Comparison of ENCODE assay signal across 8 mouse cellular contexts in the genomic region with DNA sequence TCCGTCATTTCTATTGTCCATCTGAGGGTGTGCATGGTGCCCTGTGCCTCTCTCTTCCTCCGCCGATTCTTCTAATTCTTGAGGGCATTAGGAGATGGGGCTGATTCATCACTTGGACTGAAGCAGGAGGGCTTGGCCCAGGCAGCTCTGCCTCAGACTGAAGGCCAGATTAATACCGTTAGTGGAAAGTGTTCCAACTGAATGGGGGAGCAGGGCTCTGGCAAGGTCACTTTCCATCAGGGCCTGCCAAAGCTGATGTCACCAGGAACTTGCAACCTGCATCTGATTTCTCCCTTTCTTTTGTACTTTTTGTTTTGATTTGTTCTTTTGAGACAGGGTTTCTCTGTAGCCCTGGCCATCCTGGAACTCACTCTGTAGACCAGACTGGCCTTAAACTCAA.
DNase-seq lines count a peak whose midpoint lies in the region.

No protein-coding gene starts in this region.

- peak; percentile 64 for DNase-seq in urinary bladder, postnatal 14 days (ENCODE audit: low spot score)
- no peak for DNase-seq in urinary bladder, adult 2 months (ENCODE audit: low spot score)
- DNase-seq in fibroblast of lung, adult 2 months (ENCODE audit: low read depth): peak; percentile 82
- DNase-seq in heart, postnatal 25 days (ENCODE audit: low spot score): peak; percentile 70
- DNase-seq in spleen, adult 18-20 months: no peak
- no peak for DNase-seq in T-cell, adult 2 months (ENCODE audit: low spot score)
- no peak for DNase-seq in left cerebral cortex, adult 18-20 months (ENCODE audit: low spot score in 2 of 2)
- no peak for DNase-seq in spleen, adult 12 weeks (ENCODE audit: low spot score)

- intact Hi-C loops in heart, postnatal 25 days (cut with DNase I): no loop called here

Comparison
In these comparisons a context has a peak if more than half of its experiments do, and no peak if none do; other contexts are left out.
1. DNase-seq: peak in urinary bladder, postnatal 14 days (single experiment), fibroblast of lung, adult 2 months (single experiment) and heart, postnatal 25 days (single experiment); none in urinary bladder, adult 2 months (single experiment), spleen, adult 18-20 months (0 of 2), T-cell, adult 2 months (single experiment), left cerebral cortex, adult 18-20 months (0 of 2) and spleen, adult 12 weeks (single experiment).